Mouse (Mus musculus) bone marrow macrophage, adult 2 months (primary cell): ENCODE measurements around the gene Cped1.

ENCODE experiments used
- CTCF ChIP-seq: IDR thresholded peaks from 2 replicates; pipeline ENCODE4 v1.5.1; 2012; ENCODE audit warnings: low read depth, mild to moderate bottlenecking, low read length, moderate library complexity
- POLR2A ChIP-seq: IDR thresholded peaks from 2 replicates; pipeline ENCODE4 v1.6.1; 2012; ENCODE audit warnings: mild to moderate bottlenecking, low read depth, low read length, borderline replicate concordance

GRCm38 (mm10) chr6:22288004-22288736 lies 302.5 kb downstream of the Cped1 start, which contains the start of gene Wnt16:
- no peak for TF ChIP-seq CTCF
- TF ChIP-seq POLR2A = no peak
